Mouse (Mus musculus) myocyte (in vitro differentiated cells): Measurements from ENCODE around the gene Cldn4.

Experiments used
- CEBPB ChIP-seq: IDR thresholded peaks from 2 replicates; pipeline ENCODE4 v1.6.1; 2011; ENCODE audit warnings: mild to moderate bottlenecking, moderate library complexity; ENCODE audit not compliant: poor library complexity, insufficient read depth, severe bottlenecking
- E2F4 ChIP-seq: IDR thresholded peaks from one replicate; pipeline ENCODE4 v1.6.1; 2011; ENCODE audit warnings: mild to moderate bottlenecking, control low read depth, moderate library complexity; ENCODE audit not compliant: insufficient read depth
- MAX ChIP-seq: IDR thresholded peaks from one replicate; pipeline ENCODE4 v1.6.1; 2011; ENCODE audit warnings: low read depth, mild to moderate bottlenecking, control low read depth
- MYOD1 ChIP-seq, 3 experiments: IDR thresholded peaks; one replicate each; pipeline ENCODE4 v1.6.1; 2011; ENCODE audit warnings: control low read depth in 2 of 3, low read depth in 2 of 3, mild to moderate bottlenecking in 2 of 3, moderate library complexity in 1 of 3; ENCODE audit not compliant: insufficient read length in 2 of 3, control insufficient read depth in 1 of 3
- MYOG ChIP-seq, 3 experiments: IDR thresholded peaks; one replicate each; pipeline ENCODE4 v1.6.1; 2011; ENCODE audit warnings: control low read depth in 2 of 3, low read depth in 2 of 3, mild to moderate bottlenecking in 2 of 3; ENCODE audit not compliant: insufficient read length in 2 of 3, control insufficient read depth in 1 of 3, insufficient read depth in 1 of 3
- POLR2A ChIP-seq: IDR thresholded peaks from one replicate; pipeline ENCODE4 v1.6.1; 2011; ENCODE audit warnings: low read depth, mild to moderate bottlenecking, control low read depth, moderate library complexity; ENCODE audit not compliant: insufficient read length
- POLR2AphosphoS2 ChIP-seq: IDR thresholded peaks from one replicate; pipeline ENCODE4 v1.6.1; 2011; ENCODE audit warnings: low read depth, control low read depth; ENCODE audit not compliant: insufficient read length
- REST ChIP-seq: IDR thresholded peaks from one replicate; pipeline ENCODE4 v1.6.1; 2011; ENCODE audit warnings: mild to moderate bottlenecking, control low read depth, moderate library complexity; ENCODE audit not compliant: insufficient read depth, insufficient read length
- SRF ChIP-seq: IDR thresholded peaks from one replicate; pipeline ENCODE4 v1.6.1; 2011; ENCODE audit warnings: low read depth; ENCODE audit not compliant: control insufficient read depth, insufficient read length
- TCF12 ChIP-seq: IDR thresholded peaks from one replicate; pipeline ENCODE4 v1.6.1; 2011; ENCODE audit warnings: mild to moderate bottlenecking, control low read depth; ENCODE audit not compliant: poor library complexity, insufficient read depth, severe bottlenecking
- USF1 ChIP-seq: IDR thresholded peaks from one replicate; pipeline ENCODE4 v1.6.1; 2011; ENCODE audit warnings: low read depth, mild to moderate bottlenecking, control low read depth, moderate library complexity

- TF ChIP-seq POLR2A, result no peak
- no peak for TF ChIP-seq MAX
- TF ChIP-seq POLR2AphosphoS2, result no peak
- TF ChIP-seq USF1, result no peak
- no peak for TF ChIP-seq TCF12
- TF ChIP-seq CEBPB, result no peak
- TF ChIP-seq MYOD1 (IDR thresholded peaks at IDR 0.05; ENCODE audit: control insufficient read depth in 1 of 3, insufficient read length in 2 of 3, low read depth in 2 of 3), result no peak
- TF ChIP-seq E2F4, result no peak
- TF ChIP-seq SRF, result no peak
- no peak for TF ChIP-seq REST
- no peak for TF ChIP-seq MYOG (IDR thresholded peaks at IDR 0.05; ENCODE audit: control insufficient read depth in 1 of 3, insufficient read depth in 1 of 3, insufficient read length in 2 of 3, low read depth in 2 of 3)
Observed at GRCm38 (mm10) chr5:134897596-134897995, 49.1 kb downstream of the Cldn4 start.
